Mouse (Mus musculus) stomach, postnatal 0 days (tissue): ENCODE measurements around the gene Myo10.

Experiments
- CTCF ChIP-seq: IDR thresholded peaks from 2 replicates; pipeline ENCODE4 v1.5.1; 2016; ENCODE audit warnings: antibody characterized with exemption, low read depth, mild to moderate bottlenecking, moderate library complexity
- EP300 ChIP-seq: optimal IDR thresholded peaks from 2 replicates; pipeline ENCODE3; 2016; ENCODE audit warnings: antibody characterized with exemption

- TF ChIP-seq EP300 (no peak), CTCF (no peak)
Measured at GRCm38 (mm10) chr15:25640840-25641752, 18.8 kb downstream of the Myo10 start.
